Mouse (Mus musculus) thymus, adult 2 months (tissue): ENCODE data around the gene Ttc33. TPM values are rescaled to one million over a fixed set of nuclear protein-coding genes. Genes with fewer than 3 reads are reported as not detected.

ENCODE experiments used
- DNase-seq: peaks from one replicate; pipeline ENCODE4 v3.0.0; 2021
- H3K27ac ChIP-seq: fragments of 200-500 bp; 2 replicates; pipeline ENCODE4 v1.5.1; 2012; ENCODE audit warnings: low read length, control low read depth; ENCODE audit not compliant: control insufficient read depth, insufficient read depth
- H3K27me3 ChIP-seq: fragments of 200-500 bp; 2 replicates; pipeline ENCODE4 v1.6.1; 2012; ENCODE audit warnings: mild to moderate bottlenecking, low read length, moderate library complexity, mixed read lengths; ENCODE audit not compliant: control insufficient read depth, insufficient read depth
- H3K36me3 ChIP-seq: fragments of 200-500 bp; 2 replicates; pipeline ENCODE4 v1.6.1; 2012; ENCODE audit warnings: mild to moderate bottlenecking, low read length, moderate library complexity; ENCODE audit not compliant: control insufficient read depth, insufficient read depth
- H3K4me1 ChIP-seq: fragments of 200-500 bp; replicated peaks from 2 replicates; pipeline ENCODE4 v1.6.1; 2012; ENCODE audit warnings: low read length; ENCODE audit not compliant: control insufficient read depth, insufficient read depth
- H3K4me3 ChIP-seq: fragments of 200-500 bp; 2 replicates; pipeline ENCODE4 v1.5.1; 2012; ENCODE audit warnings: mild to moderate bottlenecking, low read length, control low read depth, moderate library complexity; ENCODE audit not compliant: control insufficient read depth, insufficient read depth
- CTCF ChIP-seq: fragments of 200-500 bp; IDR thresholded peaks from 2 replicates; pipeline ENCODE4 v1.5.1; 2012; ENCODE audit warnings: mild to moderate bottlenecking, control low read depth, low read length, moderate library complexity, borderline replicate concordance; ENCODE audit not compliant: control insufficient read depth, poor library complexity, insufficient read depth; ENCODE audit errors: extremely low read depth
- POLR2A ChIP-seq: fragments of 200-500 bp; IDR thresholded peaks from 2 replicates; pipeline ENCODE4 v1.6.1; 2012; ENCODE audit warnings: mild to moderate bottlenecking, low read length, control low read depth, moderate library complexity; ENCODE audit not compliant: control insufficient read depth, poor library complexity, insufficient read depth; ENCODE audit errors: extremely low read depth
- WGBS: fragments of 180-500 bp; shearing (Covaris S2); methylation state at CpG from one replicate; pipeline ENCODE4 v1.1.7; 2018; 5-methylcytosine and 5-hydroxymethylcytosine counted together
- polyA plus RNA-seq: library from polyadenylated mRNA; depleted of rRNA; stranded (reverse); fragments of >200 nt; gene quantifications from 2 replicates; pipeline ENCODE4 v1.2.3, GENCODE M21; 2012

The Ttc33 gene
- polyA plus RNA-seq, 1 experiment = 4.9 TPM

GRCm38 (mm10) chr15:5155093-5155492 is 30.2 kb upstream of the Ttc33 start:
- TF ChIP-seq CTCF (no peak), POLR2A (no peak)
- no peaks in the 10 kb centered on the region for H3K4me1 ChIP-seq
- no peaks in the 10 kb centered on the region for H3K27me3 ChIP-seq
- no peak for DNase-seq
- WGBS = 76% methylated on average over 5 of the region's 5 CpGs
- no peak overlapping the region for H3K4me3 ChIP-seq
- H3K36me3 ChIP-seq = no peaks in the 10 kb centered on the region
- H3K27ac ChIP-seq = no peak overlapping the region

DNA sequence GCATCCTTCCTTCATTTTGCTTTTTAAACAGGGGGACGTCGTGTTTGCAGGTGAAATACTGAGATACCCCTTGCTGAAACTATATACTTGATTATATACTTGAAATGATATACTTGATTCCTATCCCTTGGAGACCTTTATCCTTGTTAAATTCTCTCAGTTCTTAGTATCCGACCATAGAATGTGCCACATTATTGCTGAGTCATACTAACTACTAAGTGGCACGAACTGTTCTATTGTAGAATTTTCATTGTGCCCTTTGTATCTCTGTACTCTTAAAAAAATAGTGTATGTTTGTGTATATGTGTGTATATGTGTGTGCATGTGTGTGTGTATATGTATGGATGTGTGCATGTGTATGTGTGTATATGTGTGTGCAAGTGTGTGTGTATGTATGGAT is 29.0 kb upstream of the Ttc33 start:
- no peaks in the 10 kb centered on the region for H3K36me3 ChIP-seq
- H3K4me1 ChIP-seq = no peaks in the 10 kb centered on the region

DNA sequence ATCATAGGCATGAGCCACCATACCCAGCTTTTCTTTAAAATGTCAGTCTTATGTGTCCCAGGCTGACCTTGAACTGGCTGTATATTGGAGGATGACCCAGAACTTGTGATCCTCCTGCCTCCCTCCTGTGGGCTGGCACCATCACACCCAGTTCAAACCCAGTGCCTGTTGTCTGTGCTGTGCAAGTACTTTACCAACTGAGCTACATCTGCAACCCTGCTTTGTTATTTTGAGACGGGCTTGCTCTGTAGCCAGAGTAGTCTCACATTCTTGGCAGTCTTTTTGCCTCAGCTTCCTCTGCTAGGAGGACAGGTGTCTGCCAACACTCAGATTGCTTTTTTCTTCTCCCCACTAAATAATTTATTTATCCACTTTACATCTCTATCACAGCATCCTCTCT is 27.9 kb upstream of the Ttc33 start:
- no peak for DNase-seq
- no peak for TF ChIP-seq CTCF
- TF ChIP-seq POLR2A = no peak

More for the DNA sequence above, 29.0 kb upstream of the Ttc33 start:
- TF ChIP-seq POLR2A (no peak), CTCF (no peak)
- Histone ChIP-seq H3K27me3 (no peaks in the 10 kb centered on the region), H3K27ac (no peak overlapping the region), H3K4me3 (no peak overlapping the region)
- no peak for DNase-seq
- WGBS = 89% methylated on average over 4 of the region's 4 CpGs

DNA sequence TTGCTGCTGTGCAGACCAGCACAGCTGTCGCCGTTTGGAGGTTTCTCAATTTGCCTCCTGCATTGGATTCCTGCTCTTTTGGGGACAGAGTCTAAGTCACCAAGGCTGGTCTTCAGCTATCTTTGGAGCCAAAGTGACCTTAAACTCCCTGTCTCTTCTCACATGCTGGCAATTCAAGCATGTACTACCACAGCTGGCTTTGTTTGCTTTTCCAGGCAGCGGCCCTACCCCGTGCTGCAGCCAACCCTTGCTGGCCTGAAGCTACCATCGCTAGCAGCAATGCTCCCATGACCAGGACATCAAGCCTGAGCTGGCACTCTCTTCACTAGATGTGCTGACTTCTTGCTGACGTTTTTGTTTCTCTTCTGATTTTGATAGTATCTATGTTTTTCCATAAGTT is 26.5 kb upstream of the Ttc33 start:
- no peak for DNase-seq

More for the DNA sequence above, 27.9 kb upstream of the Ttc33 start:
- 85% methylated on average over 1 of the region's 1 CpGs for WGBS
- H3K4me1 ChIP-seq = no peaks in the 10 kb centered on the region
- H3K27me3 ChIP-seq = no peaks in the 10 kb centered on the region
- H3K36me3 ChIP-seq = no peaks in the 10 kb centered on the region
- no peak overlapping the region for H3K4me3 ChIP-seq
- H3K27ac ChIP-seq = no peak overlapping the region

DNA sequence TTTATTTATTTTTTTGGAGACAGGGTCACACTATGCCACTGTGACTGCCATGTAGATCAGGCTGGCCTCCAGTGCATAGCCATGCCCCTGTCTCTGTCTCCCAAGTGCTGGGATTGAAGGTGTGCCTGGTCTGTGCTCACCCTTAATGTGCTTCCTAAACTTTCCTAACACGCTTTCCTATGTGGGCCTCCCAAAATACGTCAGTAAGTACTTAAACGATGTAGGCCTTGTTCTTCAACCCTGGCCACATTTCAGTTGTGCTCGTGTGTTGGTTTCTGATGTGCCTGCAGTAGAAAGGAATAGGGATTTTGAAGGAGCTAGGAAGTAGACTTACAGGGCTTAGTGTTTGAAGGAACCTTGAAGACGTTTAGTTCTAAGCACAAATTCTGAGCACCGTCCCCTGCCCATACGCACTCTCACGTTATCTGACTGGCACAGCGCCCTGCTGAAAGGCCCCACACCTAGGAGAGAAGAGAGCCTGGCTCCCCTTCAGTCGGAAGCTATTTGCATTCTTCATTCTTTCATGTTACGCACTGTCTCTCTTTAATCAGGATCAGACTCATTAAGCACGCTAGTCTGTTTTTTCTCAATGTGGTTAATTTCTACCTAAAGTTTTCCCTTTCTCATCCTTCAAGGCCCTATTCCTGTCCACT is 20.1 kb upstream of the Ttc33 start:
- Histone ChIP-seq H3K27me3 (no peaks in the 10 kb centered on the region), H3K4me1 (no peaks in the 10 kb centered on the region), H3K4me3 (no peak overlapping the region), H3K36me3 (peaks cover 6% of the 10 kb centered on the region), H3K27ac (no peak overlapping the region)
- no peak for TF ChIP-seq POLR2A
- no peak for TF ChIP-seq CTCF
- no peak for DNase-seq
- WGBS = 96% methylated on average over 12 of the region's 12 CpGs

More for the DNA sequence above, 26.5 kb upstream of the Ttc33 start:
- Histone ChIP-seq H3K27ac (no peak overlapping the region), H3K36me3 (peaks cover 6% of the 10 kb centered on the region), H3K4me3 (no peak overlapping the region), H3K27me3 (no peaks in the 10 kb centered on the region), H3K4me1 (no peaks in the 10 kb centered on the region)
- TF ChIP-seq CTCF = no peak
- TF ChIP-seq POLR2A = no peak
- WGBS = 92% methylated on average over 6 of the region's 6 CpGs

- no peak overlapping the region for H3K4me3 ChIP-seq
- no peak for DNase-seq
- H3K4me1 ChIP-seq = no peaks in the 10 kb centered on the region
- 57% methylated on average over 12 of the region's 12 CpGs for WGBS
- H3K36me3 ChIP-seq = peaks cover 17% of the 10 kb centered on the region; the same call in 1 of the 2 replicates
- no peak for TF ChIP-seq POLR2A
- TF ChIP-seq CTCF = no peak
- H3K27ac ChIP-seq = no peak overlapping the region
- H3K27me3 ChIP-seq = no peaks in the 10 kb centered on the region
These were observed 12.0 kb upstream of the Ttc33 start for GRCm38 (mm10) chr15:5173217-5173820.
